Mouse (Mus musculus) neural tube, embryonic 14.5 days (tissue): ENCODE measurements around the gene Smco2. TPM values are rescaled to one million over a fixed set of nuclear protein-coding genes. Genes with fewer than 3 reads are reported as not detected.
A peak's percentile ranks its signal among the peaks of the same experiment; 100 is the strongest.

Source experiments
- ATAC-seq: fragments of 200-750 bp; cut with Nextera tagmentation; 2 replicates; pipeline ENCODE4 v1.8.0; 2017; ENCODE audit warnings: low read depth, mild to moderate bottlenecking, moderate TSS enrichment, moderate library complexity
- H3K27ac ChIP-seq: fragments of 300-500 bp; sonication (generic); 2 replicates; pipeline ENCODE4 v1.5.1; 2014; ENCODE audit warnings: low read depth, mild to moderate bottlenecking, control low read depth, low read length, moderate library complexity, mixed read lengths
- H3K27me3 ChIP-seq: fragments of 300-500 bp; sonication (generic); 2 replicates; pipeline ENCODE4 v1.6.1; 2014; ENCODE audit warnings: low read length; ENCODE audit not compliant: control insufficient read depth, insufficient read depth
- H3K36me3 ChIP-seq: fragments of 300-500 bp; sonication (generic); 2 replicates; pipeline ENCODE4 v1.6.1; 2014; ENCODE audit warnings: low read length, mixed read lengths; ENCODE audit not compliant: control insufficient read depth, insufficient read depth
- H3K4me1 ChIP-seq: fragments of 300-500 bp; sonication (generic); 2 replicates; pipeline ENCODE4 v1.6.1; 2014; ENCODE audit warnings: low read length; ENCODE audit not compliant: control insufficient read depth, insufficient read depth
- H3K4me2 ChIP-seq: fragments of 300-500 bp; sonication (generic); 2 replicates; pipeline ENCODE4 v1.6.1; 2014; ENCODE audit warnings: mild to moderate bottlenecking, low read depth, low read length, control low read depth
- H3K4me3 ChIP-seq: fragments of 300-500 bp; sonication (generic); 2 replicates; pipeline ENCODE4 v1.5.1; 2014; ENCODE audit warnings: low read depth, low read length, control low read depth, mixed read lengths
- H3K9ac ChIP-seq: fragments of 300-500 bp; sonication (generic); replicated peaks from 2 replicates; pipeline ENCODE4 v1.6.1; 2014; ENCODE audit warnings: low read depth, mild to moderate bottlenecking, control low read depth, low read length, mixed read lengths
- H3K9me3 ChIP-seq: fragments of 300-500 bp; sonication (generic); 2 replicates; pipeline ENCODE4 v1.6.1; 2016; ENCODE audit warnings: low read length; ENCODE audit not compliant: control insufficient read depth
- WGBS: fragments of 180-500 bp; shearing (Covaris S2); extraction: QIAGEN DNeasy Blood & Tissue Kit; methylation state at CpG from one replicate; pipeline ENCODE4 v1.1.7; 2014; 5-methylcytosine and 5-hydroxymethylcytosine counted together
- polyA plus RNA-seq: library from polyadenylated mRNA; unstranded; fragments of >200 nt; fragmentation: Nextera tagmentation; extraction: Ambion mirVana; gene quantifications from 2 replicates; pipeline ENCODE4 v1.2.1, GENCODE M21; 2014

The Smco2 gene
- polyA plus RNA-seq, result not detected in 2 replicates

GRCm38 (mm10) chr6:146850050-146850449, at the start of gene Smco2:
Smco2 (plus strand) TSS chr6:146850104.
- H3K4me1 ChIP-seq, result no peaks in the 10 kb centered on the region
- no peaks in the 10 kb centered on the region for H3K9me3 ChIP-seq
- H3K9ac ChIP-seq, result no peak within 1 kb of the TSS
- H3K4me3 ChIP-seq, result no peak within 1 kb of the TSS
- H3K27me3 ChIP-seq, result no peaks in the 10 kb centered on the region
- H3K27ac ChIP-seq, result no peak within 1 kb of the TSS
- 68% methylated on average over 4 of the region's 4 CpGs for WGBS
- H3K36me3 ChIP-seq, result no peaks in the 10 kb centered on the region
- no peak within 1 kb of the TSS for H3K4me2 ChIP-seq
- no peak for ATAC-seq

- Histone ChIP-seq H3K4me3 (no peak overlapping the region), H3K9ac (no peak overlapping the region), H3K9me3 (no peaks in the 10 kb centered on the region), H3K36me3 (no peaks in the 10 kb centered on the region), H3K27me3 (no peaks in the 10 kb centered on the region), H3K4me1 (no peaks in the 10 kb centered on the region), H3K27ac (no peak overlapping the region), H3K4me2 (no peak overlapping the region)
- WGBS, result 89% methylated on average over 6 of the region's 6 CpGs
- ATAC-seq, result no peak
Observed at GRCm38 (mm10) chr6:146809991-146810390, 39.9 kb upstream of the Smco2 start.

GRCm38 (mm10) chr6:146813007-146813406, 36.9 kb upstream of the Smco2 start:
- no peak overlapping the region for H3K4me3 ChIP-seq
- no peak overlapping the region for H3K9ac ChIP-seq
- H3K4me1 ChIP-seq, result no peaks in the 10 kb centered on the region
- 90% methylated on average over 5 of the region's 5 CpGs for WGBS
- no peaks in the 10 kb centered on the region for H3K9me3 ChIP-seq
- no peak for ATAC-seq
- H3K27ac ChIP-seq, result no peak overlapping the region
- H3K4me2 ChIP-seq, result no peak overlapping the region
- H3K36me3 ChIP-seq, result no peaks in the 10 kb centered on the region
- H3K27me3 ChIP-seq, result no peaks in the 10 kb centered on the region

- Histone ChIP-seq H3K36me3 (no peaks in the 10 kb centered on the region), H3K27ac (no peak overlapping the region), H3K4me3 (no peak overlapping the region), H3K4me2 (no peak overlapping the region), H3K9ac (no peak overlapping the region), H3K27me3 (no peaks in the 10 kb centered on the region), H3K9me3 (no peaks in the 10 kb centered on the region), H3K4me1 (no peaks in the 10 kb centered on the region)
- ATAC-seq, result no peak
- WGBS, result 89% methylated on average over 29 of the region's 29 CpGs
Observed at GRCm38 (mm10) chr6:146820177-146820965, 29.5 kb upstream of the Smco2 start.

- WGBS, result 93% methylated on average over 13 of the region's 13 CpGs
- Histone ChIP-seq H3K4me1 (no peaks in the 10 kb centered on the region), H3K27ac (no peak overlapping the region), H3K9me3 (no peaks in the 10 kb centered on the region), H3K9ac (no peak overlapping the region), H3K4me3 (no peak overlapping the region), H3K36me3 (no peaks in the 10 kb centered on the region), H3K4me2 (no peak overlapping the region), H3K27me3 (no peaks in the 10 kb centered on the region)
- no peak for ATAC-seq
Observed at GRCm38 (mm10) chr6:146821958-146822357, 27.9 kb upstream of the Smco2 start.

GRCm38 (mm10) chr6:146824727-146825486, 25.0 kb upstream of the Smco2 start:
- no peak overlapping the region for H3K4me2 ChIP-seq

GRCm38 (mm10) chr6:146825487-146825773, 24.5 kb upstream of the Smco2 start:
- ATAC-seq, result no peak; the same call in 1 of the 2 replicates
- H3K4me2 ChIP-seq, result no peak overlapping the region
- 77% methylated on average over 1 of the region's 1 CpGs for WGBS

More at GRCm38 (mm10) chr6:146824727-146825486, 25.0 kb upstream of the Smco2 start:
- H3K27ac ChIP-seq, result no peak overlapping the region
- no peaks in the 10 kb centered on the region for H3K27me3 ChIP-seq
- H3K9me3 ChIP-seq, result no peaks in the 10 kb centered on the region
- ATAC-seq, result peak; percentile 80; the same call in 1 of the 2 replicates
- H3K36me3 ChIP-seq, result no peaks in the 10 kb centered on the region
- H3K4me3 ChIP-seq, result no peak overlapping the region
- no peaks in the 10 kb centered on the region for H3K4me1 ChIP-seq
- 42% methylated on average over 16 of the region's 16 CpGs for WGBS
- H3K9ac ChIP-seq, result no peak overlapping the region

GRCm38 (mm10) chr6:146831320-146831719, 18.6 kb upstream of the Smco2 start:
- WGBS, result 70% methylated on average over 12 of the region's 12 CpGs
- H3K27me3 ChIP-seq, result no peaks in the 10 kb centered on the region
- ATAC-seq, result no peak

More at GRCm38 (mm10) chr6:146825487-146825773, 24.5 kb upstream of the Smco2 start:
- Histone ChIP-seq H3K9ac (no peak overlapping the region), H3K4me3 (no peak overlapping the region), H3K9me3 (no peaks in the 10 kb centered on the region), H3K27ac (no peak overlapping the region), H3K36me3 (no peaks in the 10 kb centered on the region), H3K27me3 (no peaks in the 10 kb centered on the region), H3K4me1 (no peaks in the 10 kb centered on the region)

More at GRCm38 (mm10) chr6:146831320-146831719, 18.6 kb upstream of the Smco2 start:
- no peak overlapping the region for H3K4me3 ChIP-seq
- H3K9me3 ChIP-seq, result no peaks in the 10 kb centered on the region
- no peak overlapping the region for H3K9ac ChIP-seq
- no peaks in the 10 kb centered on the region for H3K4me1 ChIP-seq
- H3K36me3 ChIP-seq, result no peaks in the 10 kb centered on the region
- H3K27ac ChIP-seq, result no peak overlapping the region
- H3K4me2 ChIP-seq, result no peak overlapping the region
